Comparison of ENCODE assay signal across 21 mouse cellular contexts in genomic region chr12:105199684-105200497, GRCm38 (mm10). TPM values are rescaled to one million over a fixed set of nuclear protein-coding genes. Genes with fewer than 3 reads are reported as not detected.
A peak's percentile ranks its signal among the peaks of the same experiment; 100 is the strongest.
DNase-seq lines count a peak whose midpoint lies in the region; ATAC-seq lines count a peak whose summit lies in the region.
"Not testable (repeated sequence)": the region's sequence is repeated elsewhere in the genome, so short reads cannot be mapped to it uniquely, and the experiment has no call there.
"Had no signal": no experiment of that assay in that cellular context is flagged by ENCODE, and none has a peak within 500 bp of the region (broad histone marks: within the 10 kb centered on the region; RNA-seq: fewer than 3 reads in every experiment).

No protein-coding gene starts in this region.

- H3K36me3 ChIP-seq in hindbrain, embryonic 11.5 days (ENCODE audit: control insufficient read depth, insufficient read depth, low read length); midbrain, embryonic 10.5 days; midbrain, embryonic 13.5 days; midbrain, embryonic 16.5 days (ENCODE audit: control insufficient read depth, insufficient read depth, low read length): not testable (repeated sequence)

- not testable (repeated sequence) for H3K4me3 ChIP-seq in hindbrain, embryonic 11.5 days (ENCODE audit: low read depth, low read length); midbrain, embryonic 10.5 days; midbrain, embryonic 13.5 days (replicated peaks); midbrain, embryonic 16.5 days (ENCODE audit: low read depth, low read length)

- WGBS in hindbrain, embryonic 11.5 days, result 24% methylated on average over 7 of the region's 7 CpGs
- 23% methylated on average over 7 of the region's 7 CpGs for WGBS in midbrain, embryonic 10.5 days
- WGBS in midbrain, embryonic 13.5 days, result 12% methylated on average over 7 of the region's 7 CpGs
- WGBS in midbrain, embryonic 16.5 days, result 17% methylated on average over 7 of the region's 7 CpGs

- H3K4me2 ChIP-seq in hindbrain, embryonic 11.5 days (replicated peaks; ENCODE audit: low read depth, low read length); midbrain, embryonic 13.5 days (replicated peaks); midbrain, embryonic 16.5 days (ENCODE audit: low read length): not testable (repeated sequence)

- DNase-seq in embryo, embryonic 10 days (ENCODE audit: low spot score), result peak; percentile 34
- peak; percentile 34 for DNase-seq in embryo, embryonic 9.5 days (ENCODE audit: extremely low spot score)
- DNase-seq in hindbrain, embryonic 11.5 days (ENCODE audit: low spot score), result peak; percentile 40
- peak; percentile 55 for DNase-seq in midbrain, embryonic 10.5 days (ENCODE audit: low spot score)
- peak; percentile 5 for DNase-seq in retina, embryonic 14.5 days (ENCODE audit: low spot score)

- peak; percentile 78 for ATAC-seq in hindbrain, embryonic 11.5 days (ENCODE audit: low FRiP score)
- ATAC-seq in midbrain, embryonic 13.5 days, result peak; percentile 66
- ATAC-seq in midbrain, embryonic 16.5 days, result 0 out of 2 replicates have a peak, but pooled peaks have one; percentile 36

- H3K27me3 ChIP-seq in hindbrain, embryonic 11.5 days (ENCODE audit: control insufficient read depth, insufficient read depth, low read length); midbrain, embryonic 10.5 days (ENCODE audit: low read depth, poor library complexity, severe bottlenecking); midbrain, embryonic 13.5 days; midbrain, embryonic 16.5 days (ENCODE audit: control insufficient read depth, insufficient read depth, low read depth, low read length): not testable (repeated sequence)

- H3K9me3 ChIP-seq in hindbrain, embryonic 11.5 days (ENCODE audit: control insufficient read depth, low read length); midbrain, embryonic 10.5 days (replicated peaks); midbrain, embryonic 13.5 days; midbrain, embryonic 16.5 days (replicated peaks; ENCODE audit: control insufficient read depth, low read length, poor library complexity, severe bottlenecking): not testable (repeated sequence)

- not testable (repeated sequence) for H3K27ac ChIP-seq in hindbrain, embryonic 11.5 days (ENCODE audit: low read depth, low read length); midbrain, embryonic 16.5 days (ENCODE audit: low read length)
- H3K27ac ChIP-seq in midbrain, embryonic 10.5 days (replicated peaks), result peak overlapping the region; percentile 80
- H3K27ac ChIP-seq in midbrain, embryonic 13.5 days, result peak overlapping the region; percentile 30; the same call in 1 of the 2 replicates

- not testable (repeated sequence) for H3K9ac ChIP-seq in hindbrain, embryonic 11.5 days (ENCODE audit: low read depth, low read length); midbrain, embryonic 13.5 days (replicated peaks); midbrain, embryonic 16.5 days (ENCODE audit: low read depth, low read length)

- H3K4me1 ChIP-seq in hindbrain, embryonic 11.5 days (replicated peaks; ENCODE audit: control insufficient read depth, insufficient read depth, low read length); midbrain, embryonic 13.5 days (replicated peaks); midbrain, embryonic 16.5 days (ENCODE audit: control insufficient read depth, insufficient read depth, low read length): not testable (repeated sequence)
- peaks cover 12% of the 10 kb centered on the region for H3K4me1 ChIP-seq in midbrain, embryonic 10.5 days

RNA-seq across cellular contexts. Expression of gene Tcl1b4, which starts 1.9 kb away (rescaled TPM):
- not detected in 2 replicates for polyA plus RNA-seq in hindbrain, embryonic 11.5 days (2014; fragmentation: Nextera tagmentation; extraction: Ambion mirVana)
- not detected in 2 replicates for polyA plus RNA-seq in midbrain, embryonic 10.5 days (2016; fragmentation: Nextera tagmentation; extraction: Ambion mirVana)
- not detected in 2 replicates for polyA plus RNA-seq in midbrain, embryonic 13.5 days (2015; fragmentation: Nextera tagmentation; extraction: Ambion mirVana)
- polyA plus RNA-seq in midbrain, embryonic 16.5 days (2015; fragmentation: Nextera tagmentation; extraction: Ambion mirVana), result not detected in 2 replicates
- polyA plus RNA-seq: activated CD4-positive, CD25-positive, alpha-beta regulatory T cell, adult 4 months; C2C12; CD4-positive, CD25-positive, alpha-beta regulatory T cell, adult 4 months; embryonic facial prominence, embryonic 12.5 days; embryonic facial prominence, embryonic 15.5 days; forebrain, embryonic 12.5 days; forebrain, embryonic 15.5 days; gonadal fat pad, adult 2 months; heart, embryonic 12.5 days; heart, embryonic 15.5 days; hindbrain, embryonic 13.5 days; hindbrain, embryonic 16.5 days; inflammation-experienced regulatory T-cells, adult 6 months; intestine, embryonic 16.5 days had no signal

RNA-seq across cellular contexts. Expression of gene Tcl1b3, which starts 9.0 kb away (rescaled TPM):
- not detected in 2 replicates for polyA plus RNA-seq in hindbrain, embryonic 11.5 days (2014; fragmentation: Nextera tagmentation; extraction: Ambion mirVana)
- polyA plus RNA-seq in midbrain, embryonic 10.5 days (2016; fragmentation: Nextera tagmentation; extraction: Ambion mirVana), result not detected in 2 replicates
- not detected in 2 replicates for polyA plus RNA-seq in midbrain, embryonic 13.5 days (2015; fragmentation: Nextera tagmentation; extraction: Ambion mirVana)
- not detected in 2 replicates for polyA plus RNA-seq in midbrain, embryonic 16.5 days (2015; fragmentation: Nextera tagmentation; extraction: Ambion mirVana)
- polyA plus RNA-seq: activated CD4-positive, CD25-positive, alpha-beta regulatory T cell, adult 4 months; C2C12; CD4-positive, CD25-positive, alpha-beta regulatory T cell, adult 4 months; embryonic facial prominence, embryonic 12.5 days; embryonic facial prominence, embryonic 15.5 days; forebrain, embryonic 12.5 days; forebrain, embryonic 15.5 days; gonadal fat pad, adult 2 months; heart, embryonic 12.5 days; heart, embryonic 15.5 days; hindbrain, embryonic 13.5 days; hindbrain, embryonic 16.5 days; inflammation-experienced regulatory T-cells, adult 6 months; intestine, embryonic 16.5 days had no signal

RNA-seq across cellular contexts. Expression of gene Tcl1, which starts 22.7 kb away (rescaled TPM):
- polyA plus RNA-seq in hindbrain, embryonic 11.5 days (2014; fragmentation: Nextera tagmentation; extraction: Ambion mirVana), result not detected in 2 replicates
- not detected in 2 replicates for polyA plus RNA-seq in midbrain, embryonic 10.5 days (2016; fragmentation: Nextera tagmentation; extraction: Ambion mirVana)
- not detected in 2 replicates for polyA plus RNA-seq in midbrain, embryonic 13.5 days (2015; fragmentation: Nextera tagmentation; extraction: Ambion mirVana)
- not detected in 2 replicates for polyA plus RNA-seq in midbrain, embryonic 16.5 days (2015; fragmentation: Nextera tagmentation; extraction: Ambion mirVana)
- polyA plus RNA-seq: C2C12; CD4-positive, CD25-positive, alpha-beta regulatory T cell, adult 4 months; embryonic facial prominence, embryonic 12.5 days; embryonic facial prominence, embryonic 15.5 days; forebrain, embryonic 12.5 days; forebrain, embryonic 15.5 days; gonadal fat pad, adult 2 months; heart, embryonic 12.5 days; heart, embryonic 15.5 days; hindbrain, embryonic 13.5 days; hindbrain, embryonic 16.5 days; inflammation-experienced regulatory T-cells, adult 6 months; intestine, embryonic 16.5 days had no signal

RNA-seq across cellular contexts. Expression of gene Tcl1b5, which starts 23.7 kb away (rescaled TPM):
- not detected in 2 replicates for polyA plus RNA-seq in hindbrain, embryonic 11.5 days (2014; fragmentation: Nextera tagmentation; extraction: Ambion mirVana)
- polyA plus RNA-seq in midbrain, embryonic 10.5 days (2016; fragmentation: Nextera tagmentation; extraction: Ambion mirVana), result not detected in 2 replicates
- polyA plus RNA-seq in midbrain, embryonic 13.5 days (2015; fragmentation: Nextera tagmentation; extraction: Ambion mirVana), result not detected in 2 replicates
- polyA plus RNA-seq in midbrain, embryonic 16.5 days (2015; fragmentation: Nextera tagmentation; extraction: Ambion mirVana), result not detected in 2 replicates
- polyA plus RNA-seq: activated CD4-positive, CD25-positive, alpha-beta regulatory T cell, adult 4 months; C2C12; CD4-positive, CD25-positive, alpha-beta regulatory T cell, adult 4 months; embryonic facial prominence, embryonic 12.5 days; embryonic facial prominence, embryonic 15.5 days; forebrain, embryonic 12.5 days; forebrain, embryonic 15.5 days; gonadal fat pad, adult 2 months; heart, embryonic 12.5 days; heart, embryonic 15.5 days; hindbrain, embryonic 13.5 days; hindbrain, embryonic 16.5 days; inflammation-experienced regulatory T-cells, adult 6 months; intestine, embryonic 16.5 days had no signal

RNA-seq across cellular contexts. Expression of gene Tcl1b1, which starts 40.4 kb away (rescaled TPM):
- polyA plus RNA-seq in hindbrain, embryonic 11.5 days (2014; fragmentation: Nextera tagmentation; extraction: Ambion mirVana), result not detected in 2 replicates
- not detected in 2 replicates for polyA plus RNA-seq in midbrain, embryonic 10.5 days (2016; fragmentation: Nextera tagmentation; extraction: Ambion mirVana)
- polyA plus RNA-seq in midbrain, embryonic 13.5 days (2015; fragmentation: Nextera tagmentation; extraction: Ambion mirVana), result not detected in 2 replicates
- polyA plus RNA-seq in midbrain, embryonic 16.5 days (2015; fragmentation: Nextera tagmentation; extraction: Ambion mirVana), result not detected in 2 replicates
- polyA plus RNA-seq: activated CD4-positive, CD25-positive, alpha-beta regulatory T cell, adult 4 months; C2C12; CD4-positive, CD25-positive, alpha-beta regulatory T cell, adult 4 months; embryonic facial prominence, embryonic 12.5 days; embryonic facial prominence, embryonic 15.5 days; forebrain, embryonic 12.5 days; forebrain, embryonic 15.5 days; gonadal fat pad, adult 2 months; heart, embryonic 12.5 days; heart, embryonic 15.5 days; hindbrain, embryonic 13.5 days; hindbrain, embryonic 16.5 days; inflammation-experienced regulatory T-cells, adult 6 months; intestine, embryonic 16.5 days had no signal

Comparison
In these comparisons a context has a peak if more than half of its experiments do, and no peak if none do; other contexts are left out.
1. DNase-seq: peak in every context shown above with its lines; median percentile 55 in midbrain, embryonic 10.5 days; 40 in hindbrain, embryonic 11.5 days; 34 in embryo, embryonic 10 days; 34 in embryo, embryonic 9.5 days; 5 in retina, embryonic 14.5 days.